Mouse (Mus musculus) left cerebral cortex, adult 2 months (tissue): ENCODE measurements around the gene Ms4a6c. TPM values are rescaled to one million over a fixed set of nuclear protein-coding genes. Genes with fewer than 3 reads are reported as not detected.
"Not testable (repeated sequence)": the region's sequence is repeated elsewhere in the genome, so short reads cannot be mapped to it uniquely, and the experiment has no call there.

Source experiments
- DNase-seq, 2 experiments: peaks; one replicate each; pipeline ENCODE4 v3.0.0; 2021 to 2022; ENCODE audit warnings: low spot score in 2 of 2, mixed read lengths in 1 of 2; ENCODE audit errors: extremely low spot score in 1 of 2
- H3K27ac ChIP-seq: fragments of 200-600 bp; 2 replicates; pipeline ENCODE4 v1.8.1; 2022
- H3K4me3 ChIP-seq: fragments of 200-600 bp; 2 replicates; pipeline ENCODE4 v1.8.1; 2022
- CTCF ChIP-seq: fragments of 200-600 bp; IDR thresholded peaks from 2 replicates; pipeline ENCODE4 v1.8.1; 2022; ENCODE audit warnings: antibody characterized with exemption, mild to moderate bottlenecking, moderate library complexity
- intact Hi-C: fragments of 180-260 bp; cut with DNase I; formaldehyde crosslinking; loops from one replicate; pipeline ENCODE4 v1.15.1; 2025
- total RNA-seq, 2 experiments: library from RNA; stranded (reverse); gene quantifications; 2 replicates each; pipeline ENCODE4 v1.2.3; 2021

Ms4a6c gene
- total RNA-seq, 2 experiments from 2014 or later = 1.4 to 2.3 TPM

DNA sequence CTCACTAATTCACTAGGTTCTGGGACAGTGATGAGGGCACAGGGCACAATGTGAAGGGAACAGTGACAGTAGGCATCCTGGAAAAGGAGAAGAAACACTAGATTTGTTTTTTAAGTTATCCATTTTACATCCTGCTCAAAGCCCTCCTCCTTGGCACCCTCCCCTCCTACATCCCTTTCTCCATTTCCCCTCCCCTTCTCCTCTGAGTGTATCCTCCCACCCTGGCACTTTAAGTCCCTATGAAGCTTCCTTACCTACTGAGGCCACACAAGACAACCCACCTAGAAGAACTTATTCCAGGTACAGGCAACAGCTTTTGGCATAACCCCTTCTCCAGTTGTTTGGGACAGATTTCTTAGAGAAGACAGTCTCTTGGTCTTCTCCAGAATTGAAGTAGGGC, 47.1 kb downstream of the Ms4a6c start, which contains the start of gene Ms4a6b:
Gene Ms4a6b (plus strand): TSS at position 267 of the 400 bp plus-strand sequence.
- DNase-seq = no peak
- H3K27ac ChIP-seq = no peak within 1 kb of the TSS
- TF ChIP-seq CTCF = no peak
- intact Hi-C loops = no loop called here
- H3K4me3 ChIP-seq = no peak within 1 kb of the TSS

- intact Hi-C loops = no loop called here
- no peak for TF ChIP-seq CTCF
- H3K27ac ChIP-seq = no peak overlapping the region
- H3K4me3 ChIP-seq = no peak overlapping the region
- DNase-seq = no peak
Observed at GRCm38 (mm10) chr19:11516845-11517244, 47.7 kb downstream of the Ms4a6c start.

DNA sequence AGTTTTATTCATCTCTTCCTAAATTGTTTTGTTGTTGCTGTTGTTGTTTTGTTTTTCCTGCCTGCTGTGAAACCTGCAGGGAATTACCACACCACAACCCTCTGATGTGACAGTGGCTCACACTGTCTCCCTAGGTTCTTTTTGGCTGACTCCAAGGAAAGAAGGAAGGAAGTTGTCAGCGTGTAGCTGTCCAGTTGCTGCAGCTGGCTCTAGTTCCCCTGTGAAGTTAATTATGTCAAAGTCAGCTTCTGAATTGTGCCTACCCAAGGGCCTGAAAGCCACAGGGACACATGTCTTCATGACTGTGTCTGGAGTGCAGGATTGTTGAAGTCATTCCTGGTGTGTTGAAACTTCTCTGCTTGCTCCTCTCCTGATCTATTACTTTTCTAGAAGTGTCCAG, 48.2 kb downstream of the Ms4a6c start:
- H3K27ac ChIP-seq, H3K4me3 ChIP-seq, intact Hi-C loops, DNase-seq: not testable (repeated sequence)

- H3K27ac ChIP-seq, DNase-seq, intact Hi-C loops, H3K4me3 ChIP-seq: not testable (repeated sequence)
Observed at GRCm38 (mm10) chr19:11518356-11518755, 49.2 kb downstream of the Ms4a6c start.

- Histone ChIP-seq H3K4me3 (no peak overlapping the region), H3K27ac (no peak overlapping the region)
- TF ChIP-seq CTCF = no peak
- intact Hi-C loops = no loop called here
- DNase-seq = no peak
Observed at GRCm38 (mm10) chr19:11520146-11520545, 51.0 kb downstream of the Ms4a6c start.

Other genes with a start within 250 kb of the Ms4a6c start
- not detected for gene Ms4a12, start 236.9 kb upstream of the Ms4a6c start, total RNA-seq
- not detected for gene Ms4a1, start 203.1 kb upstream of the Ms4a6c start, total RNA-seq
- gene Ms4a5, start 185.5 kb upstream of the Ms4a6c start, total RNA-seq = not detected
- not detected for gene Ms4a14, start 154.9 kb upstream of the Ms4a6c start, total RNA-seq
- under 1 TPM; 0.42 to 0.77 TPM for gene Ms4a7, start 133.2 kb upstream of the Ms4a6c start, total RNA-seq
- gene Ms4a4a, start 93.8 kb upstream of the Ms4a6c start, total RNA-seq = 1 to 10 TPM in 1 of 2 experiments, under 1 TPM in 1; 0.57 to 1.6 TPM
- gene Ms4a4c, start 64.6 kb upstream of the Ms4a6c start, total RNA-seq = under 1 TPM in 1 of 2 experiments, not detected in 1; 0.34 TPM
- gene Ms4a4b, start 25.8 kb upstream of the Ms4a6c start, total RNA-seq = under 1 TPM in 1 of 2 experiments, not detected in 1; 0.20 TPM
- 1 to 10 TPM; 1.3 to 1.5 TPM for gene Gm8369, start 16.6 kb downstream of the Ms4a6c start, total RNA-seq
- 1 to 10 TPM; 1.7 to 2.9 TPM for gene Ms4a6b, start 47.1 kb downstream of the Ms4a6c start, total RNA-seq
- gene Ms4a4d, start 67.4 kb downstream of the Ms4a6c start, total RNA-seq = not detected
- 1 to 10 TPM; 1.2 to 1.7 TPM for gene Ms4a6d, start 135.5 kb downstream of the Ms4a6c start, total RNA-seq
- not detected for gene Ms4a2, start 154.4 kb downstream of the Ms4a6c start, total RNA-seq
- gene Ms4a3, start 171.5 kb downstream of the Ms4a6c start, total RNA-seq = not detected
- not detected for gene Oosp2, start 191.2 kb downstream of the Ms4a6c start, total RNA-seq
- gene Oosp1, start 221.8 kb downstream of the Ms4a6c start, total RNA-seq = not detected
- not detected for gene Oosp3, start 227.7 kb downstream of the Ms4a6c start, total RNA-seq